Mouse (Mus musculus): ENCODE data around the gene Zyg11b. TPM values are rescaled to one million over a fixed set of nuclear protein-coding genes. Genes with fewer than 3 reads are reported as not detected.

The Zyg11b gene
- 21.5 and 24.0 TPM in 2 replicates for polyA plus RNA-seq (2014; fragmentation: Nextera tagmentation; extraction: Ambion mirVana)

GRCm38 (mm10) chr4:108300670-108301373, at the start of gene Zyg11b:
Gene Zyg11b, minus strand, starts transcription at chr4:108301096.
- peak; percentile 95 for DNase-seq (ENCODE audit: low spot score)
- H3K4me1 ChIP-seq (ENCODE audit: control insufficient read depth, insufficient read depth, low read length) = peaks cover 8% of the 10 kb centered on the region
- H3K4me3 ChIP-seq (ENCODE audit: low read depth, low read length) = peak within 1 kb of the TSS; percentile 58
- H3K36me3 ChIP-seq (ENCODE audit: control insufficient read depth, insufficient read depth, low read length) = no peaks in the 10 kb centered on the region
- H3K4me2 ChIP-seq (ENCODE audit: low read depth) = peak within 1 kb of the TSS; percentile 64
- WGBS = 0% methylated on average over 42 of the region's 58 CpGs
- peak within 1 kb of the TSS; percentile 72 for H3K9ac ChIP-seq (ENCODE audit: low read length)
- H3K27me3 ChIP-seq (ENCODE audit: control insufficient read depth, insufficient read depth, low read length) = no peaks in the 10 kb centered on the region
- peak; percentile 93 for ATAC-seq (ENCODE audit: insufficient read depth, low FRiP score, low TSS enrichment)
- peak within 1 kb of the TSS; percentile 68 for H3K27ac ChIP-seq (ENCODE audit: low read depth, low read length)
- peaks cover 2% of the 10 kb centered on the region; the same call in 1 of the 2 replicates for H3K9me3 ChIP-seq (ENCODE audit: control insufficient read depth, low read length)

GRCm38 (mm10) chr4:108349836-108350547, 49.1 kb upstream of the Zyg11b start:
- Histone ChIP-seq H3K4me1 (ENCODE audit: control insufficient read depth, insufficient read depth, low read length) (peaks cover 15% of the 10 kb centered on the region), H3K4me2 (ENCODE audit: low read depth) (no peak overlapping the region), H3K27ac (ENCODE audit: low read depth, low read length) (peak overlapping the region; percentile 71; the same call in 1 of the 2 replicates), H3K9ac (ENCODE audit: low read length) (no peak overlapping the region), H3K27me3 (ENCODE audit: control insufficient read depth, insufficient read depth, low read length) (no peaks in the 10 kb centered on the region), H3K36me3 (ENCODE audit: control insufficient read depth, insufficient read depth, low read length) (no peaks in the 10 kb centered on the region), H3K4me3 (ENCODE audit: low read depth, low read length) (no peak overlapping the region), H3K9me3 (ENCODE audit: control insufficient read depth, low read length) (no peaks in the 10 kb centered on the region)
- WGBS = 23% methylated on average over 8 of the region's 8 CpGs
- DNase-seq (ENCODE audit: low spot score) (no peak), ATAC-seq (ENCODE audit: insufficient read depth, low FRiP score, low TSS enrichment) (no peak)

GRCm38 (mm10) chr4:108349064-108349463, 48.2 kb upstream of the Zyg11b start:
- H3K9me3 ChIP-seq (ENCODE audit: control insufficient read depth, low read length) = no peaks in the 10 kb centered on the region
- DNase-seq (ENCODE audit: low spot score) (no peak), ATAC-seq (ENCODE audit: insufficient read depth, low FRiP score, low TSS enrichment) (no peak)
- H3K4me2 ChIP-seq (ENCODE audit: low read depth) = no peak overlapping the region
- no peak overlapping the region for H3K4me3 ChIP-seq (ENCODE audit: low read depth, low read length)
- no peak overlapping the region for H3K27ac ChIP-seq (ENCODE audit: low read depth, low read length)
- WGBS = 78% methylated on average over 3 of the region's 3 CpGs
- H3K4me1 ChIP-seq (ENCODE audit: control insufficient read depth, insufficient read depth, low read length) = peaks cover 20% of the 10 kb centered on the region
- no peak overlapping the region; the same call in 1 of the 2 replicates for H3K9ac ChIP-seq (ENCODE audit: low read length)
- no peaks in the 10 kb centered on the region for H3K27me3 ChIP-seq (ENCODE audit: control insufficient read depth, insufficient read depth, low read length)
- H3K36me3 ChIP-seq (ENCODE audit: control insufficient read depth, insufficient read depth, low read length) = no peaks in the 10 kb centered on the region

- 49% methylated on average over 5 of the region's 5 CpGs for WGBS
- H3K4me2 ChIP-seq (ENCODE audit: low read depth) = no peak overlapping the region
- H3K27ac ChIP-seq (ENCODE audit: low read depth, low read length) = no peak overlapping the region
- ATAC-seq (ENCODE audit: insufficient read depth, low FRiP score, low TSS enrichment) (no peak), DNase-seq (ENCODE audit: low spot score) (no peak)
- no peaks in the 10 kb centered on the region for H3K36me3 ChIP-seq (ENCODE audit: control insufficient read depth, insufficient read depth, low read length)
- no peaks in the 10 kb centered on the region for H3K27me3 ChIP-seq (ENCODE audit: control insufficient read depth, insufficient read depth, low read length)
- no peak overlapping the region for H3K4me3 ChIP-seq (ENCODE audit: low read depth, low read length)
- H3K4me1 ChIP-seq (ENCODE audit: control insufficient read depth, insufficient read depth, low read length) = peaks cover 20% of the 10 kb centered on the region
- H3K9me3 ChIP-seq (ENCODE audit: control insufficient read depth, low read length) = no peaks in the 10 kb centered on the region
- H3K9ac ChIP-seq (ENCODE audit: low read length) = no peak overlapping the region
Observed at GRCm38 (mm10) chr4:108348256-108348875, 47.5 kb upstream of the Zyg11b start.

GRCm38 (mm10) chr4:108347111-108347510, 46.2 kb upstream of the Zyg11b start:
- ATAC-seq (ENCODE audit: insufficient read depth, low FRiP score, low TSS enrichment) (no peak), DNase-seq (ENCODE audit: low spot score) (no peak)
- whole genome bisulfite sequencing = 91% methylated on average over 5 of the region's 5 CpGs
- no peak overlapping the region for H3K9ac ChIP-seq (ENCODE audit: low read length)
- H3K27me3 ChIP-seq (ENCODE audit: control insufficient read depth, insufficient read depth, low read length) = no peaks in the 10 kb centered on the region
- H3K36me3 ChIP-seq (ENCODE audit: control insufficient read depth, insufficient read depth, low read length) = no peaks in the 10 kb centered on the region
- peaks cover 20% of the 10 kb centered on the region for H3K4me1 ChIP-seq (ENCODE audit: control insufficient read depth, insufficient read depth, low read length)
- no peak overlapping the region for H3K27ac ChIP-seq (ENCODE audit: low read depth, low read length)
- no peak overlapping the region for H3K4me3 ChIP-seq (ENCODE audit: low read depth, low read length)
- H3K9me3 ChIP-seq (ENCODE audit: control insufficient read depth, low read length) = no peaks in the 10 kb centered on the region
- H3K4me2 ChIP-seq (ENCODE audit: low read depth) = no peak overlapping the region

GRCm38 (mm10) chr4:108345826-108346225, 44.9 kb upstream of the Zyg11b start:
- no peaks in the 10 kb centered on the region for H3K36me3 ChIP-seq (ENCODE audit: control insufficient read depth, insufficient read depth, low read length)
- peaks cover 19% of the 10 kb centered on the region for H3K4me1 ChIP-seq (ENCODE audit: control insufficient read depth, insufficient read depth, low read length)
- H3K27ac ChIP-seq (ENCODE audit: low read depth, low read length) = no peak overlapping the region; the same call in 1 of the 2 replicates
- no peak overlapping the region for H3K4me2 ChIP-seq (ENCODE audit: low read depth)
- H3K4me3 ChIP-seq (ENCODE audit: low read depth, low read length) = no peak overlapping the region
- H3K9me3 ChIP-seq (ENCODE audit: control insufficient read depth, low read length) = no peaks in the 10 kb centered on the region
- ATAC-seq (ENCODE audit: insufficient read depth, low FRiP score, low TSS enrichment) = no peak
- no peak overlapping the region for H3K9ac ChIP-seq (ENCODE audit: low read length)
- 39% methylated on average over 5 of the region's 5 CpGs for WGBS
- H3K27me3 ChIP-seq (ENCODE audit: control insufficient read depth, insufficient read depth, low read length) = no peaks in the 10 kb centered on the region
- no peak for DNase-seq (ENCODE audit: low spot score)

GRCm38 (mm10) chr4:108344631-108345083, 43.8 kb upstream of the Zyg11b start:
- WGBS = 22% methylated on average over 7 of the region's 7 CpGs
- Histone ChIP-seq H3K27me3 (ENCODE audit: control insufficient read depth, insufficient read depth, low read length) (no peaks in the 10 kb centered on the region), H3K4me2 (ENCODE audit: low read depth) (no peak overlapping the region), H3K9me3 (ENCODE audit: control insufficient read depth, low read length) (no peaks in the 10 kb centered on the region), H3K27ac (ENCODE audit: low read depth, low read length) (peak overlapping the region; percentile 1; the same call in 1 of the 2 replicates), H3K4me1 (ENCODE audit: control insufficient read depth, insufficient read depth, low read length) (peaks cover 11% of the 10 kb centered on the region), H3K36me3 (ENCODE audit: control insufficient read depth, insufficient read depth, low read length) (no peaks in the 10 kb centered on the region), H3K4me3 (ENCODE audit: low read depth, low read length) (no peak overlapping the region), H3K9ac (ENCODE audit: low read length) (no peak overlapping the region)
- ATAC-seq (ENCODE audit: insufficient read depth, low FRiP score, low TSS enrichment) (no peak), DNase-seq (ENCODE audit: low spot score) (no peak)

GRCm38 (mm10) chr4:108339277-108339690, 38.4 kb upstream of the Zyg11b start:
- no peaks in the 10 kb centered on the region; the same call in 1 of the 2 replicates for H3K4me1 ChIP-seq (ENCODE audit: control insufficient read depth, insufficient read depth, low read length)
- H3K9ac ChIP-seq (ENCODE audit: low read length) = no peak overlapping the region
- DNase-seq (ENCODE audit: low spot score) (peak; percentile 78), ATAC-seq (ENCODE audit: insufficient read depth, low FRiP score, low TSS enrichment) (peak; percentile 73)
- peak overlapping the region; percentile 50; the same call in 1 of the 2 replicates for H3K27ac ChIP-seq (ENCODE audit: low read depth, low read length)
- no peaks in the 10 kb centered on the region for H3K9me3 ChIP-seq (ENCODE audit: control insufficient read depth, low read length)
- H3K4me2 ChIP-seq (ENCODE audit: low read depth) = no peak overlapping the region
- no peaks in the 10 kb centered on the region for H3K27me3 ChIP-seq (ENCODE audit: control insufficient read depth, insufficient read depth, low read length)
- WGBS = 22% methylated on average over 4 of the region's 4 CpGs
- H3K36me3 ChIP-seq (ENCODE audit: control insufficient read depth, insufficient read depth, low read length) = peaks cover 6% of the 10 kb centered on the region
- H3K4me3 ChIP-seq (ENCODE audit: low read depth, low read length) = no peak overlapping the region
